Mouse (Mus musculus): Measurements from ENCODE around the gene Fbxo11. TPM values are rescaled to one million over a fixed set of nuclear protein-coding genes. Genes with fewer than 3 reads are reported as not detected.
"Not testable (repeated sequence)": the region's sequence is repeated elsewhere in the genome, so short reads cannot be mapped to it uniquely, and the experiment has no call there.

Fbxo11 gene
- polyA plus RNA-seq, 2 experiments, result 4.8 to 7.1 TPM

DNA sequence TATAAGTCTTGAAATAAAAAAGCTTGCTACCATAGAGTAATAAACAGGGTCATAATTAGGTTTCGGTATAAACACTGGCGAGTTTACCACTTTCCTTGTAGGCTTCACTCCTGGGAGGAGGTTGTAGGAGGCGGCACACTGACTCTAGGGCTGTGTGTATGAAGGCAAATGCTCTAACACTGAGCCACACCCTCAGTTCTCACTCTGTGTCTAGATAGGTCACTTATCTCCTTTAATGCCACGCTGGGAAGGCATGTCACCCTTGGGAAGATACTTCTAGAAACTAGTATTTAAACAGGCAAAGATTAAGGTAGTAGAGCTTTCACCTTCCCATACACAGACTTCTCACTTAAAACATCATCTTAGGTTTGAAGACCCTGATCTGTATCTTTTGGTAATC lies 30.7 kb downstream of the Fbxo11 start:
- H3K4me2 ChIP-seq (ENCODE audit: low read depth), result peak overlapping the region; percentile 50
- H3K36me3 ChIP-seq (replicated peaks; ENCODE audit: control insufficient read depth, insufficient read depth, low read depth), result no peaks in the 10 kb centered on the region
- peaks cover 33% of the 10 kb centered on the region in 2 experiments for H3K4me1 ChIP-seq (replicated peaks; ENCODE audit: control insufficient read depth in 2 of 2, insufficient read depth in 2 of 2, low read length in 1 of 2)
- no peaks in the 10 kb centered on the region for H3K27me3 ChIP-seq (ENCODE audit: control insufficient read depth, insufficient read depth, low read length)
- TF ChIP-seq CTCF (IDR thresholded peaks at IDR 0.05; ENCODE audit: low read depth) (no peak), EP300 (IDR thresholded peaks at IDR 0.05; ENCODE audit: low read depth) (no peak)
- ATAC-seq (ENCODE audit: insufficient read depth) (peak; percentile 88), DNase-seq (ENCODE audit: low read depth in 3 of 3, low spot score in 3 of 3) (peak; percentile 39 to 52 (median 49))
- no peaks in the 10 kb centered on the region for H3K9me3 ChIP-seq (ENCODE audit: control insufficient read depth, low read length)
- whole genome bisulfite sequencing (ENCODE audit: insufficient replicate concordance), result 27% methylated on average over 4 of the region's 4 CpGs
- no peak overlapping the region for H3K4me3 ChIP-seq (ENCODE audit: insufficient read depth in 1 of 2, low read depth in 2 of 2, low read length in 2 of 2)
- H3K27ac ChIP-seq, result peak overlapping the region; percentile 29; the same call in 1 of the 2 replicates
- 0 out of 2 replicates have a peak overlapping the region, but pooled peaks have one; percentile 23 for H3K9ac ChIP-seq (replicated peaks)

GRCm38 (mm10) chr17:88031755-88032154 lies 33.3 kb downstream of the Fbxo11 start:
- peak; percentile 74 for ATAC-seq (ENCODE audit: insufficient read depth)
- Histone ChIP-seq H3K4me1 (replicated peaks; ENCODE audit: control insufficient read depth in 2 of 2, insufficient read depth in 2 of 2, low read length in 1 of 2) (peaks cover 33% of the 10 kb centered on the region in 2 experiments), H3K9ac (replicated peaks) (peak overlapping the region; percentile 24; the same call in 1 of the 2 replicates)

GRCm38 (mm10) chr17:88029194-88029970 lies 35.7 kb downstream of the Fbxo11 start:
- no peak for ATAC-seq (ENCODE audit: insufficient read depth)

More at GRCm38 (mm10) chr17:88031755-88032154, 33.3 kb downstream of the Fbxo11 start:
- Histone ChIP-seq H3K27me3 (ENCODE audit: control insufficient read depth, insufficient read depth, low read length) (no peaks in the 10 kb centered on the region), H3K9me3 (ENCODE audit: control insufficient read depth, low read length) (no peaks in the 10 kb centered on the region), H3K4me2 (ENCODE audit: low read depth) (peak overlapping the region; percentile 46), H3K36me3 (replicated peaks; ENCODE audit: control insufficient read depth, insufficient read depth, low read depth) (no peaks in the 10 kb centered on the region), H3K27ac (peak overlapping the region; percentile 39), H3K4me3 (ENCODE audit: insufficient read depth in 1 of 2, low read depth in 2 of 2, low read length in 2 of 2) (no peak overlapping the region)
- WGBS (ENCODE audit: insufficient replicate concordance), result 27% methylated on average over 5 of the region's 5 CpGs
- TF ChIP-seq CTCF (IDR thresholded peaks at IDR 0.05; ENCODE audit: low read depth) (no peak), EP300 (IDR thresholded peaks at IDR 0.05; ENCODE audit: low read depth) (peak; percentile 36; the same call in 1 of the 2 replicates)
- DNase-seq (ENCODE audit: low read depth in 3 of 3, low spot score in 3 of 3), result peak; percentile 28 to 41 (median 39)

GRCm38 (mm10) chr17:88025227-88025626 lies 39.9 kb downstream of the Fbxo11 start:
- H3K36me3 ChIP-seq (replicated peaks; ENCODE audit: control insufficient read depth, insufficient read depth, low read depth), result no peaks in the 10 kb centered on the region
- no peaks in the 10 kb centered on the region for H3K27me3 ChIP-seq (ENCODE audit: control insufficient read depth, insufficient read depth, low read length)
- H3K27ac ChIP-seq, result no peak overlapping the region
- no peak for ATAC-seq (ENCODE audit: insufficient read depth)
- WGBS (ENCODE audit: insufficient replicate concordance), result 37% methylated on average over 4 of the region's 4 CpGs
- no peak overlapping the region for H3K9ac ChIP-seq (replicated peaks)
- peak; percentile 52; the same call in 1 of the 2 replicates for TF ChIP-seq CTCF (IDR thresholded peaks at IDR 0.05; ENCODE audit: low read depth)
- no peak for TF ChIP-seq EP300 (IDR thresholded peaks at IDR 0.05; ENCODE audit: low read depth)
- DNase-seq (ENCODE audit: low read depth in 3 of 3, low spot score in 3 of 3), result peak; percentile 45 to 59 (median 51)
- no peak overlapping the region for H3K4me3 ChIP-seq (ENCODE audit: insufficient read depth in 1 of 2, low read depth in 2 of 2, low read length in 2 of 2)
- H3K9me3 ChIP-seq (ENCODE audit: control insufficient read depth, low read length), result no peaks in the 10 kb centered on the region
- H3K4me1 ChIP-seq (replicated peaks; ENCODE audit: control insufficient read depth in 2 of 2, insufficient read depth in 2 of 2, low read length in 1 of 2), result no peaks in the 10 kb centered on the region; a peak in 1 of 4 replicates
- H3K4me2 ChIP-seq (ENCODE audit: low read depth), result no peak overlapping the region

More at GRCm38 (mm10) chr17:88029194-88029970, 35.7 kb downstream of the Fbxo11 start:
- H3K4me1 ChIP-seq (replicated peaks; ENCODE audit: control insufficient read depth in 2 of 2, insufficient read depth in 2 of 2, low read length in 1 of 2), result peaks cover 27% of the 10 kb centered on the region in 2 experiments
- no peak overlapping the region for H3K9ac ChIP-seq (replicated peaks)
- H3K4me3 ChIP-seq (ENCODE audit: insufficient read depth in 1 of 2, low read depth in 2 of 2, low read length in 2 of 2), result no peak overlapping the region
- WGBS (ENCODE audit: insufficient replicate concordance), result 74% methylated on average over 17 of the region's 17 CpGs
- H3K36me3 ChIP-seq (replicated peaks; ENCODE audit: control insufficient read depth, insufficient read depth, low read depth), result no peaks in the 10 kb centered on the region
- TF ChIP-seq EP300 (IDR thresholded peaks at IDR 0.05; ENCODE audit: low read depth), result no peak
- no peak for TF ChIP-seq CTCF (IDR thresholded peaks at IDR 0.05; ENCODE audit: low read depth)
- H3K27me3 ChIP-seq (ENCODE audit: control insufficient read depth, insufficient read depth, low read length), result no peaks in the 10 kb centered on the region
- H3K9me3 ChIP-seq (ENCODE audit: control insufficient read depth, low read length), result no peaks in the 10 kb centered on the region
- no peak for DNase-seq (ENCODE audit: low read depth in 3 of 3, low spot score in 3 of 3)
- H3K27ac ChIP-seq, result no peak overlapping the region
- no peak overlapping the region for H3K4me2 ChIP-seq (ENCODE audit: low read depth)

DNA sequence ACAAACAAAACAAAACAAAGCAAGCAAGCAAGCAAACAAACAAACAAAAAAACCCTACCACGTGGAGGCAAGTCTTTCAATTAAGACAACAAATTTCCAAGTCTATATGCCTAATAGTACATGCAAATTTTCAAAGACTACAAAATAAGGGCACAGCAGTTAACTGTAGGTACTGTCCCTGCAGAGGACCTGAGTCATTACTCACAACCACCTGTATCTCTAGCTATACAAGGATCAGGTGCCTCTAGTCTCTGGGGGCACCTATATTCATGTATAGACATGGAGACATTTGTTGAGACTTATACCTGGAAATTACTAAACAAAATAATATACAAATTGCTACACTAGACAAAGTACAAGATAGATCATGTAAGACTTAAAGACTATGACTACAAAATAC lies 41.2 kb downstream of the Fbxo11 start:
- Histone ChIP-seq H3K27me3 (ENCODE audit: control insufficient read depth, insufficient read depth, low read length) (no peaks in the 10 kb centered on the region), H3K9ac (replicated peaks) (no peak overlapping the region), H3K27ac (no peak overlapping the region), H3K4me2 (ENCODE audit: low read depth) (no peak overlapping the region), H3K36me3 (replicated peaks; ENCODE audit: control insufficient read depth, insufficient read depth, low read depth) (no peaks in the 10 kb centered on the region), H3K4me3 (ENCODE audit: insufficient read depth in 1 of 2, low read depth in 2 of 2, low read length in 2 of 2) (no peak overlapping the region), H3K4me1 (replicated peaks; ENCODE audit: control insufficient read depth in 2 of 2, insufficient read depth in 2 of 2, low read length in 1 of 2) (no peaks in the 10 kb centered on the region; a peak in 1 of 4 replicates), H3K9me3 (ENCODE audit: control insufficient read depth, low read length) (no peaks in the 10 kb centered on the region)
- TF ChIP-seq EP300 (IDR thresholded peaks at IDR 0.05; ENCODE audit: low read depth) (no peak), CTCF (IDR thresholded peaks at IDR 0.05; ENCODE audit: low read depth) (no peak)
- WGBS (ENCODE audit: insufficient replicate concordance), result 52% methylated on average over 1 of the region's 1 CpGs
- ATAC-seq (ENCODE audit: insufficient read depth) (no peak), DNase-seq (ENCODE audit: low read depth in 3 of 3, low spot score in 3 of 3) (no peak)

DNA sequence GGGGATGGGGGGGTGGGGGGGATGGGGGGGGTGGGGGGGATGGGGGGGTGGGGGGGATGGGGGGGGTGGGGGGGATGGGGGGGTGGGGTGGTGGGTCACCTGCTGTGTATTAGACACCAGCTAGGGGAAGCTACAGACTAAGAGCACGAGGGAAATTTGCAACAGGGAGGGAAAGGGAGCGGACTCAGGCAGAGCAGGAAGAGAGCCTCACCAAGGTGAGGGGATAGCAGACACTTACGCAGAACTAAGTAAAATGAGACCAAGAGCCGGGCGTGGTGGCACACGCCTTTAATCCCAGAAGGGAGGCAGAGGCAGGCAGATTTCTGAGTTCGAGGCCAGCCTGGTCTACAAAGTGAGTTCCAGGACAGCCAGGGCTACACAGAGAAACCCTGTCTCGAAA lies 49.1 kb downstream of the Fbxo11 start:
- H3K27me3 ChIP-seq (ENCODE audit: control insufficient read depth, insufficient read depth, low read length); H3K9ac ChIP-seq (replicated peaks); H3K4me3 ChIP-seq (ENCODE audit: insufficient read depth in 1 of 2, low read depth in 2 of 2, low read length in 2 of 2); H3K4me1 ChIP-seq (replicated peaks; ENCODE audit: control insufficient read depth in 2 of 2, insufficient read depth in 2 of 2, low read length in 1 of 2); H3K27ac ChIP-seq; ATAC-seq (ENCODE audit: insufficient read depth); H3K9me3 ChIP-seq (ENCODE audit: control insufficient read depth, low read length); DNase-seq (ENCODE audit: low read depth in 3 of 3, low spot score in 3 of 3); H3K4me2 ChIP-seq (ENCODE audit: low read depth): not testable (repeated sequence)
- peaks cover 11% of the 10 kb centered on the region for H3K36me3 ChIP-seq (replicated peaks; ENCODE audit: control insufficient read depth, insufficient read depth, low read depth)
- 87% methylated on average over 8 of the region's 8 CpGs for WGBS (ENCODE audit: insufficient replicate concordance)
